Mouse (Mus musculus): ENCODE data around the gene Btbd9.

The Btbd9 gene

DNA sequence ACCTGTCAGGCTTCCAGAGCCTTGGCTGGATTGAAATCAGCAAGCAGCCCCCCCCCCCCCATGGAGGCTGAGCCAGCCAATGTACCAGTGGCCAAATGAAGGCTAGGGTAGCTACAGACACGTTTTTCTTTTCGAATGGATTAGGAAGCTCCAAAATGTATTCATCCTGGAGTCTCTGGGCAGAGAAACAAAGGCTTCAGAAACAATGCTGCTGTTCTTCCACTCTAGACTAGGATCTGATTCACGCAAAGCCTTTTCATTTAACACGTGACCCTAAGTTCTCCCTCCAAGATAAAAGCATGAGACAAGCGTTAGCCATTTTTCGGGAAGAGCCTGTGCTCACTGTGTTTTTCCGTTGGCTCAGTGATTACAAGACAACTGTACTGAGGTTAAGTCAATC lies 86.7 kb downstream of the Btbd9 start:
- DNase-seq (ENCODE audit: extremely low read depth, low read depth, low spot score), result no peak

DNA sequence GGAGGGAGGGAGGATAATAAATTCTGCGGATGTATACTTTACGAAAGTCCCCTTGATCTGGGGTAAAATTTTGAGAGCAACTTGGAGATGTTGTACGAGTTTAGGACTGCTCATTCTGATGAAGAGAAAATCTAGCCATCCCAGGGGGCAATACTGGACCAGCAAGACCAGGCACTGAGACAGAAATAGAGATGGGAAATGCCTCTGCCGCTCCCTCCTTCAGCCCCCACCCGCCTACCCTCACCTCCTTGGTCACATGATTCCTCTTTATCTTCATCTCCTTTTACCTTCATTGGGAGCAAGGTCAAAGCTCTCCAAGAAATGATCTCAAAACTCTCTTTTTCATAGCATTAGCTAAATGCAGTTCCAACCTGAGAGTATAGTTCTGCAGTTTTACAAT lies 88.6 kb downstream of the Btbd9 start:
- no peak for DNase-seq (ENCODE audit: extremely low read depth, low read depth, low spot score)

GRCm38 (mm10) chr17:30485067-30485854 lies 91.0 kb downstream of the Btbd9 start:
- DNase-seq (ENCODE audit: extremely low read depth, low read depth, low spot score), result no peak

DNA sequence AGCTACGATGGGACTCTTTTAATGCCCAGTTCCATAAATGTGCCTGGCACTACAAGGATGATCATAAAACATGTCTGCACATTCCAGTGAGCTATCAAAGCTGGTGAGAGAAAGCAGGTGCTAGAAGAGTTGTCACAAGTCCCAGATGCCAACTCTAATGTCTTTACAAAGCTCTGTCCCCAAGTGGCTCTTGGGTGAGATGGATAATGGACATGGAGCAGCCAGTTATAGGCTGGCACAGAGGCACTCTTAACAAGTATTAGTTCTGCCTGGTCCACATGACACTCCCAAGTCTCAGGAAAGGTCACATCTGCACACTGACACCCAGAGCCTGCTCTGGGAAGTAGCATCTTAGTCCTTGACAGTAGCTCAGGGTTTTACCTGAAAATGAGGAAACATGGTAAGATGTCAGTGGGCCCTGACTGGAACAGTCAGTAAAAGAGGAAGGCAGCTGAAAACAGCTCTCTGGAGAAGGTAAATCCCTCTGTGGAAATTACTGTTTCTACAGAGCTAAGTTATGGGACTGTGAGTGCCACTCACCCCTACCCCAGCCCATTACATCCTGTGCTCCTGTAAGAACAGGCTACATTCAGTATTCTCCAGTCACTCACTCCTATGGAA lies 91.7 kb downstream of the Btbd9 start:
- DNase-seq (ENCODE audit: extremely low read depth, low read depth, low spot score), result no peak

- DNase-seq (ENCODE audit: extremely low read depth, low read depth, low spot score), result no peak
These were observed 94.5 kb downstream of the Btbd9 start for GRCm38 (mm10) chr17:30481766-30482165.

GRCm38 (mm10) chr17:30481341-30481740 lies 94.9 kb downstream of the Btbd9 start:
- no peak for DNase-seq (ENCODE audit: extremely low read depth, low read depth, low spot score)

DNA sequence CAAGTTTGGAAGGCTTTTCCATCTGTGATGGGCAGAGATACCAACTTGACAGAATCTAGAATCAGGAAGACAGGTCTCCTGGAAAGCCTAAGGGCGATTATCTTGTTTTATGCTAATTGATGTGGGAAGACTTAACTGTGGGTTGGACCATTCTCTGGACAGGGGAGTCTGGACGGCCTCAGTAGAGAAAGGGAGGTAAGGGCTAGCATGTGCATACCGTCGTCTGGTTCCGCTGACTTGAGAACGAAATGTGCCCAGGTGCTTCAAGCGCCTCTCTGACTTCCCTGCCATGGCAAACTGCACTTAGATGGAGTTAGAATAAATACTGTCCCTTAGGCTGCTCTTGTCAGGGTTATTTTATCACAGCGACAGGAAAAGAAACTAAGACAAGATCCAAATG lies 95.9 kb downstream of the Btbd9 start:
- no peak for DNase-seq (ENCODE audit: extremely low read depth, low read depth, low spot score)

DNA sequence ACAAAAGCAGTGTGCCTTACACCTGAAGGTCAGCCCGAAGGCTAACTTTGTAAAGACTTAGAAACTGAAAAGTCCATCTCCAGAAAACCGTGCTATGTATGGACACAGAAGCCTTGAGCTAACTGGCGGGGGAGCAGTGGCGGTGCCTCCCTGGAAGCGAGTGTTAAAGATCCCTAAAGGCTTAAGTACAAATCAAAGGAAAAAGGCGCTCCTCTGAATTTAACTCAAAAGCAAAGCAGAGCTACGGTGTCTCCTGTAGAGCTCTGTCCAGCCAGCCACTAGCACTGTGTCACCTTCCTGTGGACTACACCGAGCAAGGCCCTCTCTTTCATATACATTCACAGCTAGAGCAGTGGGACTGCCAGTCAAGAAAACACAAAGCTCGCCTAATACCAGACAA lies 98.1 kb downstream of the Btbd9 start:
- no peak for DNase-seq (ENCODE audit: extremely low read depth, low read depth, low spot score)

GRCm38 (mm10) chr17:30474561-30474960 lies 101.7 kb downstream of the Btbd9 start:
- no peak for DNase-seq (ENCODE audit: extremely low read depth, low read depth, low spot score)

DNA sequence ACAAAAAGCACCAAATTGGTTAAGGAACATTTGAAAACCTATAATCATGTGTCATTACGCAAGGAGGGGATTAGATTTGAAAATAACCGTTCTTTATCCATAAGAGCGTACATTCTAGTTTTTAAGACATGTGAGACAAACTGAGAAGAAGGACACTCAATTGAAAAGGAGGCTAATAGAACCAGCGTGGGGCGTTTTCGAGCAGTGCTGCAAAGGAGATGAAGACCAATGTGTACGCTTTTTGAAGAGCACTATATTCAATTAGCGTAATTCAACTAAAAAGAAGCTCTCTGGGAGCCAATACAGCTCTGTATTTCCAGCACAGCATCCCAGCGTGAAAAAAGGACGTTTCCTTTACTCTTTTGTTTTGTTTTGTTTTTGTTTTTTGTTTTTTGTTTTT lies 103.5 kb downstream of the Btbd9 start:
- no peak for DNase-seq (ENCODE audit: extremely low read depth, low read depth, low spot score)

GRCm38 (mm10) chr17:30471512-30471911 lies 104.8 kb downstream of the Btbd9 start:
- no peak for DNase-seq (ENCODE audit: extremely low read depth, low read depth, low spot score)

DNA sequence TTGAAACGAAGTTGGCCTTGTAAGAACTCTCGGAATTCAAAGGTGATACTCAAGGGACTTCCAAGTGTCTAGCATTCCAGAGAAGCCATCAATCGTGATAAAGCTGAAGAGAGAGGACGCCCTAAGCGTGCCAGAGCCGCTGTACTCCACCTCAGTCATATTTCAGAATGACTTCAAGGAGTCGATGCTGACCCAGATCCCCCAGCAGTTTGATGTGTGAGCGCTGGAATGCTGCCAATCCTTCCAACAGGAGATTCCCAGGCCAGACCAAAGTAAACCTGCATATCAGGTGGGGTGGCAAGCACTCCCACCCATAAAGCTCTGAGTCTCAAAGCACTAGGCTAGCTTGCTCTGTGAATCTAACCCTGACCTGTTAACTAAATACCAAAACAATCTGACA lies 105.5 kb downstream of the Btbd9 start:
- DNase-seq (ENCODE audit: extremely low read depth, low read depth, low spot score), result no peak

DNA sequence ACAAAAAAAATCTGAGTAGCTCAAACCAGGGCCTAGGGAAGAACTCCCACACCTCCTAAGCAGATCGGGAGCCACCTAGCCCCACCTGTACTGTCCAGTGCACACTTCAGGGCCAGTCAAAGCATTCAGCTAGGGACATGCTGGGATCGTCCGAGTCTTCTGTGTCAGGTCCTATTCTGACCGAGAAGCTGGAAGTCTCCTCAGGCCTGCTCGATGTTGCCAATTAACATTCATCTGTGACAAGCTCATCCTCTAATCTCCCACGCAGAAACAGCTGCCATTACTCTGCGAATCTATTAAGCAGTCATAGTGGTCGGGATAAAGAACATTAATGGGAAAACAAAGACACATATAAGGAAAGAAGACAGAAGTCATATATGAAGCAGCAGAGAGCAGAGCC lies 106.0 kb downstream of the Btbd9 start:
- no peak for DNase-seq (ENCODE audit: extremely low read depth, low read depth, low spot score)

- DNase-seq (ENCODE audit: extremely low read depth, low read depth, low spot score), result no peak
These were observed 106.7 kb downstream of the Btbd9 start for GRCm38 (mm10) chr17:30469511-30470076.

- no peak for DNase-seq (ENCODE audit: extremely low read depth, low read depth, low spot score)
These were observed 107.9 kb downstream of the Btbd9 start for GRCm38 (mm10) chr17:30468368-30468767.

GRCm38 (mm10) chr17:30467566-30468213 lies 108.6 kb downstream of the Btbd9 start:
- DNase-seq (ENCODE audit: extremely low read depth, low read depth, low spot score), result no peak

DNA sequence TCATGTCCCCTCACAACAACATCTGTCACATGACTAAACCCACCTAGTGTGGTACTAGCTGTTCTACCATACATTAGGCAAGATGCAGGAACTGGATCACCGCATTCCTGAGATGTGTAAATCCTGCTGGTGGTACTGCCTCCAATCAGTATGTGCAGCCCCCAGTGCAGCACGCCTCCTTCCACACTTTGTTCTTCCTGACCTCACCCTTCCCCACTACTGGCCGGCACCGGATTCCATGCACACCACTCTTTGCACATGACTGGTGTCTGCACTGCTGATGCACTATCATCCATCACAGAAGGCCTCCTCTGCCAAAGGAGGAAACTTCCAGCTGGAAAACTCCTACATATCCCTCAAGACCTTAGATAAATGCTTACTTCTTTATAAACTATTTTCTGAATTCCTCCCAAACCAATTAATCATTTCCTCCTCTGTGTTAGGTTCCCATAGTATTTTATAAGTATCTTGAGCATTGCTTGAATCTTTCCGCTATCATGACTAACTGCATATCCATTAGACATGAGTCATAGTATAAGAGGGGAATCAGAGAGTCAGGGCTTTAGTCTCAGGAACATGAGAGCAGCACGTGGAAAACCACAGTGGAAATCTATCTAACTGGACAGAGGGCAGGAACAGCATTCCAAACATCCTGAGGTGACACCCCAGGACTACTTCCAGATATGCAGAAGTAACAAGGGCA lies 111.1 kb downstream of the Btbd9 start:
- DNase-seq (ENCODE audit: extremely low read depth, low read depth, low spot score), result no peak

DNA sequence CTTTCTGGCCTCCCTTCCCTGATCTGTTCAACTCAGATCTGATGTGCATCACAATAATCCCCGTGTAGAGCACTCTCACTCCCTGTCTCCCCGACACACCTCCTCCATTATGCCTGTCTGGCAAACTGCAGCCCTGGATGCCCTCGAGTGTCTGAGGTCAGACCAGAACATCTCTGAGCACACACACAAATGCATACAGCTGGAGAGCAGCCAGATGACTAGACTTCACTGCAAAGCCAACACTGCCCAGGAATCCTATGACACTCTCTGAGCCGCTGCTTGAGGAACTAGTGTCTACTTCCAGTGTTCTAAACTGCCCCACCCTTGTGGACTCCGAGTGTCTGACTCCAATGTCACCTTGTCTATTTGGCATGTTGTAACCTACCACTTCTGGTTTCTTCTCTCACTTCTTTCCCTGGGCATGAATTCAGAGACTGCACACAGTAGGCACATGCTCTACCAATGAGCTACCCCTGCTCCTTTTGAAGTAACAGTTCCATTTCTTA lies 112.0 kb downstream of the Btbd9 start:
- no peak for DNase-seq (ENCODE audit: extremely low read depth, low read depth, low spot score)

DNA sequence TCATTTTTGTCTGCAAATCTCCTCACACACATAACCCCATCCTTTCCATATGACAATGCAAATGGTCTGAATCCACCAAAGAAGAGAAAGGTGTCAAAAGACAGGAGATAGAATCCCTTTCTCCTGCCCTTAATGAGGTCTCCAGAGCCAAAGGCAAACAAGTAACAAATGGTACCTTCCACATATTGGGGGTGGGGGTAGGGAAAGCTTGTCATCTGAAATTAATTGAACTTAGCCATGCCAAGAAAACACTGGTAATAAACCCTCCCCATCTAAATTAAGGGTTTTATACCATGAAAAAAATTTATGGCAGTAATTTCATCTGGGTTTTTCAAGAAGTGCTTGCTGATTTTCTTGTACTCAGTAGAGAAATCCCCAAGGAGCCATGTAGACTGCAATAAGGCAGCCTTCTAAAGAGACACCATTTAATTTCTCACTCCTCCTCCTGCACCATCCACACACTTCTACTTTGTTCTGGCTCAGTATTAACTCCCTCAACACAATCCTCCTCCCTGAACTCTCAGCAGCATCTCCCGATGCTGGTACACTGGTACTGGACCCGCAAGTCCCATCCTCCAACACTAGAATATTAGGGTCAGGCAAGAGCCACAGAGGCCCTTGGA lies 115.5 kb downstream of the Btbd9 start:
- no peak for DNase-seq (ENCODE audit: extremely low read depth, low read depth, low spot score)

DNA sequence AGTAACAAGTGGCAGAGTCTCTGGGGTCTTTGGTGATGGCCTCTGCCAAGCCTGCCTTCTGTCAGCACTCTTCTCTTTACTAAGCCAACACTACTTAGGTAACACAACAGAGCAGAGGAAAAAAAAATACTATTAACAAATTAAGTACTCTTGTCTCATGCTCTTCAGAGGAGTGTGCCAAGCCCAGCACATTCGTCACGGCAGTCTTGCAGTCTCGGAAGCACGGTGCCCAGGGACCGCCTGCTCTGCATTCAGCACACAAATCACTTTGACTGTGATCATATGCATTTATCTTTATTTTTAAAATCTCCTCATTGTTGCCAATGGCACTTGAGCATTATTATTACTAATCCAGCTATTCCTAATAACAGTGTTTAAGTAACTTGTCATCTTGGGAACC lies 116.6 kb downstream of the Btbd9 start:
- DNase-seq (ENCODE audit: extremely low read depth, low read depth, low spot score), result no peak

DNA sequence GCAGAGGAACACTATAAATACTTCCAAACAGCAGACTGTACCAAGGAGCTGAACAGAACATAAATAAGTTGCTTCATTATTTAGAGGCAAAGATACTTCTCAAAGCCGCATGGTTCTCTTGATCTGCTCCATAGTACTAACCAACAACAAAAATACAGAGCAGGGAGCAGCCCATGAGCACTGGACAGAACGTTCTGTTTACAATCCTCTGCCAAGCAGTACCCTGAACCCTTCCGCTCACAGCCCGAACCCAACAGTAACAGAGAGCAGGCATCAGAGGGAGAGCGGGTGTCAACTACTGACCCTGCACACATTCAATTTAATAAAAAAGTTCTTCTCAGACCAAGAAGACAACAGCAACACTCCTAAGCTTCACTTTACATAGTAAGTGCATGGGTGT lies 117.4 kb downstream of the Btbd9 start:
- DNase-seq (ENCODE audit: extremely low read depth, low read depth, low spot score), result no peak
